Mouse (Mus musculus): ENCODE measurements around the gene Ttll7. TPM values are rescaled to one million over a fixed set of nuclear protein-coding genes. Genes with fewer than 3 reads are reported as not detected.

The Ttll7 gene
- polyA plus RNA-seq, 1 experiment = 1.2 TPM

DNA sequence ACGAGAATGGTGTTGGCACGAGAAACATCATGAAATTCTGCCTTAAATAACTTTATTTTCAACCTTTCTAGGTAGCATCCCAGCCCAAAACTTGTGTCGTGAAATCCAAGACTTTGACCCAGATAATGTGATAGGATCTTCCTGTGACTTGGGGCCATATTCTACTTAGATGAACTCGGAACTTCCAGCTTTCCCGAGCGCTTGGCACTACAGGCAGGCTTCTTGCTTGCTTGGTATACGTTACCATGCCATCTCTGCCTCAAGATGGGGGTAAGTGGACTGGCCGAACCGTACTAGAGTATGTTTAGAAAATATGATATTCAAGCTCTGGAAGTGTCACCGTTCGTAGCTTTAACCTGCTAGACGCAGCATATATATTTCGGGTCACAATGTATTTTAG, 41.8 kb downstream of the Ttll7 start:
- TF ChIP-seq POLR2A (IDR thresholded peaks at IDR 0.05; ENCODE audit: borderline replicate concordance, control insufficient read depth, low read depth, low read length) = no peak
- TF ChIP-seq CTCF (IDR thresholded peaks at IDR 0.05; ENCODE audit: control insufficient read depth, insufficient read depth, low read length) = no peak
- H3K27ac ChIP-seq (ENCODE audit: control insufficient read depth, insufficient read depth, low read depth, low read length, poor library complexity) = no peak overlapping the region
- 81% methylated on average over 13 of the region's 13 CpGs for WGBS
- peaks cover under 1% of the 10 kb centered on the region; the same call in 1 of the 2 replicates for H3K4me1 ChIP-seq (ENCODE audit: control insufficient read depth, insufficient read depth, low read length)
- H3K4me3 ChIP-seq (replicated peaks; ENCODE audit: control insufficient read depth, low read depth, low read length) = no peak overlapping the region

DNA sequence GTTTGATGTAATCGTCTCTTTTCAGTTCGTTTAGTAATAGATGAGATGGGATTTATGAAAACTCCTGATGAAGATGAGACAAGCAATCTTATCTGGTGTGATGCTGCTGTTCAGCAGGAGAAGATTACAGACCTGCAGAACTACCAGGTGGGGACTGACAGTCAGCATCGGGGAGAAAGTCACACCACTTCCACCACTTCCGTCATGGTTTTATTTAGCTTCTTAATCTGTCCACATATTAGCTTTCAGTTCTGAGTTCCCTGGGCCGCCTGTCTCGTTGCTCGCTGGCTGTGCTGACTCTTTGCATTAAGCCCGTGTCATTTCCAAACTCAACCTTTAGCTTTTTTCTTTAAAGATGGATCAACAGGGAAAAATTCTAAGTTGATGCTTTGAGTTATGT, 44.4 kb downstream of the Ttll7 start:
- WGBS = 76% methylated on average over 8 of the region's 8 CpGs
- peaks cover 1% of the 10 kb centered on the region; the same call in 1 of the 2 replicates for H3K4me1 ChIP-seq (ENCODE audit: control insufficient read depth, insufficient read depth, low read length)
- TF ChIP-seq CTCF (IDR thresholded peaks at IDR 0.05; ENCODE audit: control insufficient read depth, insufficient read depth, low read length) = no peak
- TF ChIP-seq POLR2A (IDR thresholded peaks at IDR 0.05; ENCODE audit: borderline replicate concordance, control insufficient read depth, low read depth, low read length) = no peak
- no peak overlapping the region for H3K4me3 ChIP-seq (replicated peaks; ENCODE audit: control insufficient read depth, low read depth, low read length)
- no peak overlapping the region for H3K27ac ChIP-seq (ENCODE audit: control insufficient read depth, insufficient read depth, low read depth, low read length, poor library complexity)

DNA sequence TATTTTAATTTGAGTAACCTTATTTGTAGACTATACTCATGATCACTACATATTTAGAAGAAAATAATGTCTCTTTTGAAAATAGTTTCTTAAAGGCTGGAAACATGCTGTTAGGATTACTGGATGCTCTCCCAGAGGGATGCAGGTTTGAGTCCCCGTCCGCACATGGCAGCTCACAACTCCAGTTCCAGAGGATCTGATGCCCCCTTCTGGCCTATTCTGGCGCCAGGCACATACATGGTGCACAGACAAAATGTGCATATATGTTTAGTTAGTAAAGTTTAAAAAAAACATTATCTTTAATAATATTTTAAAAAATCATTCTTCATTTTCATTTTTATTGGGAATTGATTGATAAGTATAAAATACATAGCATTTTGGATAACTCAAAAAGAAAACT, 47.9 kb downstream of the Ttll7 start:
- TF ChIP-seq CTCF (IDR thresholded peaks at IDR 0.05; ENCODE audit: control insufficient read depth, insufficient read depth, low read length) (peak; percentile 24; the same call in 1 of the 2 replicates), POLR2A (IDR thresholded peaks at IDR 0.05; ENCODE audit: borderline replicate concordance, control insufficient read depth, low read depth, low read length) (no peak)
- WGBS = 88% methylated on average over 3 of the region's 3 CpGs
- H3K27ac ChIP-seq (ENCODE audit: control insufficient read depth, insufficient read depth, low read depth, low read length, poor library complexity) = no peak overlapping the region
- H3K4me3 ChIP-seq (replicated peaks; ENCODE audit: control insufficient read depth, low read depth, low read length) = no peak overlapping the region
- H3K4me1 ChIP-seq (ENCODE audit: control insufficient read depth, insufficient read depth, low read length) = peaks cover 1% of the 10 kb centered on the region; the same call in 1 of the 2 replicates

DNA sequence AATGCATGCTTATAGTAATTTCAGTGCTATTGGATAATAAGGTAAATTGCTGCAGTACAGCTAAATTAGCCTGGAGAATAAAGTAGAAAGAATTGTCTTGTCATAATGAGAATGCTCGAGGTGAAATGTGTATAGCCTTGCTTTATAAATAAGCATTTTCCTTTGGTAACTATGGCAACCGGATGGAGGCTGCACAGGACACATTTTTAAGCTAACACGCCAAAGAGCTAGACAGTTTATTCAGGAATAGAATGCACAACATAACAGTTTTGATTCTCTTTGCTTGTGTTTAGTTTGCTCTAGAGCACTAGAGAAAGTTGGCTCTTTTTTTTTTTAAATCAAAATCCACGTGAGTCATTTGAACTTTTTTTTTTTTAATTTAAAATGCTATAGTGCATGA, 49.6 kb downstream of the Ttll7 start:
- TF ChIP-seq POLR2A (IDR thresholded peaks at IDR 0.05; ENCODE audit: borderline replicate concordance, control insufficient read depth, low read depth, low read length) = no peak
- H3K4me1 ChIP-seq (ENCODE audit: control insufficient read depth, insufficient read depth, low read length) = peaks cover 1% of the 10 kb centered on the region; the same call in 1 of the 2 replicates
- WGBS = 63% methylated on average over 4 of the region's 4 CpGs

DNA sequence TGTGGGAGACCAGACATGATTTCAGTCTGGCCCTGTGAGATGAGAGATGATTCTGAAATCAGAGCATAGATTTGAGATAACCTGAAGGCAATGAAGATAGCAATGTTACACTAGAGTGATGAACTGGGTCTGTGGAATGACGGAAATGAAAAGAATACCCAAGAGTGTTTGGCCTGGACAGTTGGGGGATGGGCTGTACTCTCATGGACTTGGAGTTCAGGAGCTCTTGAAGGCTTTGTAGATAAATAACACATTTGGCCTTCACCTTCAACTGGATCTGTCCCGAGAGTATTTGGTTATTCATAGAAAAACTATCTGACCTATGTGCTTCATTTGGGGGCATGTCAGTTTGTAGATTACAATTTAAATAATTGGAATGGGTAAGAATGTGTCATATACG, 53.4 kb downstream of the Ttll7 start:
- Histone ChIP-seq H3K4me1 (ENCODE audit: control insufficient read depth, insufficient read depth, low read length) (no peaks in the 10 kb centered on the region), H3K27ac (ENCODE audit: control insufficient read depth, insufficient read depth, low read depth, low read length, poor library complexity) (no peak overlapping the region), H3K4me3 (replicated peaks; ENCODE audit: control insufficient read depth, low read depth, low read length) (no peak overlapping the region)
- TF ChIP-seq POLR2A (IDR thresholded peaks at IDR 0.05; ENCODE audit: borderline replicate concordance, control insufficient read depth, low read depth, low read length) = no peak
- WGBS = 77% methylated on average over 3 of the region's 3 CpGs

More for the DNA sequence above, 49.6 kb downstream of the Ttll7 start:
- H3K27ac ChIP-seq (ENCODE audit: control insufficient read depth, insufficient read depth, low read depth, low read length, poor library complexity) = no peak overlapping the region
- H3K4me3 ChIP-seq (replicated peaks; ENCODE audit: control insufficient read depth, low read depth, low read length) = no peak overlapping the region

DNA sequence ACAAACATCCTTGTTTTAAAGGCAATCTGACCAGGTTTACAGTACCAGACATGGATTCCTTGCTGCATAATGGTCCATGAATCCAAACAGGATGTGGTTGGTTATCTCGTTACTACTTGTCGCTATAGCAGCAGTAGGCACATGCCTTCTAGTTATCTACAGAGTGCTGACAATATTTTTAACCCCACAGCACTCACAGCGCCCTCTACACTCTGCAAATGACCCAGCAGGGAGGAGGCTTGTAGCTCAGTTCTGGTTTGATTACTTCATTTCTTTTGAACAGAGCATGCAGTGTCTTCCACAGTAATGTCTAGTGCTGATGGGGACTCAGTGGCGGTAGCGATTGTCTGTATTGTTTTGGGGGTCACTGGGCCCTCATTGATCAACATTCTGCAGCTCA, 56.8 kb downstream of the Ttll7 start:
- TF ChIP-seq POLR2A (IDR thresholded peaks at IDR 0.05; ENCODE audit: borderline replicate concordance, control insufficient read depth, low read depth, low read length) = no peak
- TF ChIP-seq CTCF (IDR thresholded peaks at IDR 0.05; ENCODE audit: control insufficient read depth, insufficient read depth, low read length) = no peak
- H3K27ac ChIP-seq (ENCODE audit: control insufficient read depth, insufficient read depth, low read depth, low read length, poor library complexity) = no peak overlapping the region
- H3K4me3 ChIP-seq (replicated peaks; ENCODE audit: control insufficient read depth, low read depth, low read length) = no peak overlapping the region
- 58% methylated on average over 5 of the region's 5 CpGs for WGBS
- H3K4me1 ChIP-seq (ENCODE audit: control insufficient read depth, insufficient read depth, low read length) = no peaks in the 10 kb centered on the region

DNA sequence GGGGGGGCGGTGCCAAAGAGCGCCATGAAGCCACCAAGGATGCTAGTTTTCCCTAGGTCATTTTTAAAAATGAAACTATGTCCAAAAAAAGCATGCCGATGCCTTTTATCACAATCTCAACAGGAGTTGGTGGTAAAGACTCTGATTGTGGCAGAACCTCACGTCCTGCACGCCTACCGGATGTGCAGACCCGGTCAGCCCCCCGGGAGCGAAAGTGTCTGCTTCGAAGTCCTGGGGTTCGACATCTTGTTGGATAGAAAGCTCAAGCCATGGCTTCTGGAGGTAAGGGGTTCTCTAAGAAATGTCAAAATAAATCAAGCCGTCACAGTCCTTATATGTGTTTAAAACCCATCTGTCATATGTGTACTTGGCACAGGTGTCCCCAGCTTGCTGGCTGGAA, 60.9 kb downstream of the Ttll7 start:
- no peak overlapping the region for H3K27ac ChIP-seq (ENCODE audit: control insufficient read depth, insufficient read depth, low read depth, low read length, poor library complexity)
- 86% methylated on average over 12 of the region's 12 CpGs for WGBS
- H3K4me3 ChIP-seq (replicated peaks; ENCODE audit: control insufficient read depth, low read depth, low read length) = no peak overlapping the region
- TF ChIP-seq POLR2A (IDR thresholded peaks at IDR 0.05; ENCODE audit: borderline replicate concordance, control insufficient read depth, low read depth, low read length) = no peak
- H3K4me1 ChIP-seq (ENCODE audit: control insufficient read depth, insufficient read depth, low read length) = no peaks in the 10 kb centered on the region

DNA sequence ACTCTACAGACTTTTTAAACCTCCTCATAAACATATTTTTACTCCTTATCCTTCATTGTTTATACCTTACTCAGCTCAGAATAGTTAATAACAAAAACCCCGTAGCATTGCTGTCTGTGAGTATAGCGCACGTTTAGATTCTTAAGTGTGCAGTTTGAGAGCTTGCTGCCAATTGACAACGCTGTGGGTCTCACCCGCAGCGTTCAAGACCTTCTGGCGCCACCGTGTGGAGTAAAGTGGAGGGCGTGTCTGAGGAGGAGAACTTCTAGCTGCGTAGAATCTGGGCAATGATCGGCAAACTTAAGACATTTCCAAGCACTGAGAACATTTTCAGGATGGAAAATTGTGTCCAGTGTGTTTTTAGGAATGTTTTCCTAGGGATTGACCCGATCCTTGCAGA, 62.6 kb downstream of the Ttll7 start:
- 4% methylated on average over 12 of the region's 12 CpGs for WGBS

DNA sequence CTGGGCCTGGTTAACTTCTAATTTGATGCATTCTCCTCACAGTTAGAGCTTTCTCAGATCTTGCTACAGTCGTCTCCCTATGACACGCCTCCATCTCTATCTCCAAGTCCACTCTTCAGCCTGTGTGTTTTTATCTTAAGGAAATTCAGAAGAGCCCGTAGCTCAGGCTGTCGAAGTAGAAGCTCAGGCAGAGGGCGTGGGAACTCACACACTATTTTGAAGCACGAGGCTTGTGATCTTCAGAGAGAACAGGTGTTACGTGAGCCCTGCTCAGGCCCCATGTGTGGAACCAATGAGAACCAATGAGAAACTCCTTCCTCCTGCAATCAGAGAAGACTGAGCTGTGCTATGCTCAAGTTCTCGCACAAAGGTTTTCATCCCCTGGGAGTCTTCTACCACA, 65.7 kb downstream of the Ttll7 start:
- no peaks in the 10 kb centered on the region for H3K4me1 ChIP-seq (ENCODE audit: control insufficient read depth, insufficient read depth, low read length)
- 70% methylated on average over 8 of the region's 8 CpGs for WGBS
- no peak for TF ChIP-seq POLR2A (IDR thresholded peaks at IDR 0.05; ENCODE audit: borderline replicate concordance, control insufficient read depth, low read depth, low read length)
- no peak for TF ChIP-seq CTCF (IDR thresholded peaks at IDR 0.05; ENCODE audit: control insufficient read depth, insufficient read depth, low read length)
- no peak overlapping the region for H3K27ac ChIP-seq (ENCODE audit: control insufficient read depth, insufficient read depth, low read depth, low read length, poor library complexity)
- H3K4me3 ChIP-seq (replicated peaks; ENCODE audit: control insufficient read depth, low read depth, low read length) = no peak overlapping the region

More for the DNA sequence above, 62.6 kb downstream of the Ttll7 start:
- Histone ChIP-seq H3K27ac (ENCODE audit: control insufficient read depth, insufficient read depth, low read depth, low read length, poor library complexity) (no peak overlapping the region), H3K4me1 (ENCODE audit: control insufficient read depth, insufficient read depth, low read length) (no peaks in the 10 kb centered on the region), H3K4me3 (replicated peaks; ENCODE audit: control insufficient read depth, low read depth, low read length) (no peak overlapping the region)
- no peak for TF ChIP-seq POLR2A (IDR thresholded peaks at IDR 0.05; ENCODE audit: borderline replicate concordance, control insufficient read depth, low read depth, low read length)
- TF ChIP-seq CTCF (IDR thresholded peaks at IDR 0.05; ENCODE audit: control insufficient read depth, insufficient read depth, low read length) = peak; percentile 85

Measured in bone marrow, adult 2 months (tissue).